Mouse (Mus musculus) monocyte, adult 59 days (primary cell): ENCODE results near the gene Tmem212. TPM values are rescaled to one million over a fixed set of nuclear protein-coding genes. Genes with fewer than 3 reads are reported as not detected.

Experiments
- total RNA-seq, 2 experiments: library from RNA; stranded (reverse); gene quantifications; one replicate each; pipeline ENCODE4 v1.2.4; 2023

Tmem212 gene
- not detected for total RNA-seq

GRCm38 (mm10) chr3:27896318-27896892 is at the start of gene Tmem212:
Gene Tmem212 (minus strand): TSS chr3:27896368.

DNA sequence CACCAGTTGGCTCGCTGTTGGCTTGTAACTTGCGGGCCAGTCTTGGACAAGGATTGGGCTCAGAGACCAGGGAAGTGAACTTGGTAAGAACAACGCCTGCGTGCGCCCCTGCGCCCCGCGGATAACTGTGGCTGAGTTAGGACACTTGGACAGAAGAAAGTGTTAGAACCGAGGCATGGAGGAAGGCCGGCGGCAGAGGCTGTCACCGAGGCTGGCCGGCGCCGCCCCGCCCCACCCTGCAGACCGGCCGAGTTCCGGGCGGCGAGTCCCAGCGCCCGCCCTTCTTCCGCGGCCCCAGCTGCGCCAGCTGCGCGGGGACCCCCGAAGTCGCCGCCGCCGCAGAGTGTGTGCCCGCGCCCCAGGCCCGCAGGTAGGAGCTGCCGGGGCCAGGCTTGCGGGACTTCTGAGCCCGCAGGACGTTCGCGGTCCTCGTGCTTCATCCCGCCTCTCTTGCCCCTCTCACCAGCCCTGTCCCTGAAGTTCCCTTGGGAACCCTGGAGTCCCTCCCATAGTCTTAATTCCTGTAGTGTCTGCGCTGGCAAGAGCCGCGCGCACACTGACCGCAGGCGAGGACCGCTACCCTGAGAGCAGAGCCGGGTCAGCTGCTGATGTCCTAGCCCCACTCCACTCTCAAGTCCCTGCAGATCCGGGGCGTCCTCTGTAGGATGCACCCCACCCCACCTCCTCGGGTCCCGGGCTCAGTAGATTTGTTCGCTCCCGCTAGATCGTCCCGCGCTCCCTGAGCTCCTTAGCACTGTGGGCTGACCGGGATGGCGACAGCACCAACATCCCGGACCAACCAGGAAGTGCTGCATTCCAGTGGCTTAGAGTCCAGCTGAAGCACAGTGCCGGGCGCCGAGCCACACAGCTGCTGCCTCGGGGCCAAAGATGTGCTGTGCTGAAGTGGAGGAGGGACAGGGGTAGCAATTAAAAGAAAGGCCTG is 42.5 kb upstream of the Tmem212 start, which contains the start of gene Pld1:
Gene Pld1, plus strand, starts transcription at position 315 of the 943 bp plus-strand sequence.

Other genes starting within 250 kb of the Tmem212 start
- 10 to 100 TPM; 52.2 to 61.6 TPM for gene Fndc3b, start 185.1 kb downstream of the Tmem212 start, total RNA-seq
- gene Pld1, start 42.3 kb upstream of the Tmem212 start, total RNA-seq: 10 to 100 TPM; 30.6 to 34.6 TPM